Mouse (Mus musculus): ENCODE measurements around the gene Ankrd33b. TPM values are rescaled to one million over a fixed set of nuclear protein-coding genes. Genes with fewer than 3 reads are reported as not detected.

Gene Ankrd33b
- polyA plus RNA-seq, 1 experiment from 2014 or later: 0.86 TPM

DNA sequence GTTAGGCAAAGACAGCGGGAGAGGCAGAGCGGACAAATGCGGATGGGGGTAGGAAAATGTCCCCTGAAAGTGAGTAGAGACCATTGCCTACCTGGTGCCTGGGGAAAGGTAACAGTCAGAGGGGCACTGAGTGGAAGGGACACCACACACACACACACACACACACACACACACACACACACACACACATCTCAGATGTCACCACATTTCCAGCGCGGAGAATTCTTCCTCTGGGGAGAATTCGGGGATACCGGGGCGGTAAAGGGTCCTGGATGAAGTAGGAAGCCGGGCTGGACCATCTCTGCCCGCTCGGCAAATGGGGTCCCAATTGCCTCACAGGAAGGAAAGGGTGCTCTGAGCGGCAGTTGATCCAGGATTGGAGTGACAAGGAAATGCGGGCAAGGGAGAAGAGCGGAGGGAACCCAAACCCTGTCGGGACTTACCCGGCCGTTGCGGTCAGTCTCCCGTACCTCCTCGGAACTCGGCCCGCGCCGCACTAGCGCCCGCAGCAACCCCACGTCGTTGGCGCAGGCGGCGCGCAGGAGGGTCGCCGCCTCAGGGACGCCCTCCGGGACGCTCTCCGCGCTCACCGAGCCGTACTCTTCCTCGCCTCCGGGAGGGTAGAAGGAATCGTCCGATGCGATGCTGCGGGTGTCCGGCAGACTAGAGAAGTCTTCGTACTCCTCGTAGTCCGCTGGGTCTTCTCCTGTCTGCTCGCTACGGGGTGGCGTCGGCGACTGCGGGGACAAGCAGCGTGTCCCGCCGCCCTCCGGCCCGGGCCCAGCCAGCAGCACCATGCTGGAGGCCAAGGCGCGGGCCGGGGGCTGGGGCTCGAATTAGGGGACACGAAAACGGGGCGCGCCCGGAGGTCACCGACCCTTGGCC is 688 bp downstream of the Ankrd33b start:
- peak; percentile 41 for ATAC-seq
- Histone ChIP-seq H3K9ac (replicated peaks) (peak overlapping the region; percentile 64), H3K9me3 (no peaks in the 10 kb centered on the region), H3K27ac (no peak overlapping the region), H3K4me3 (replicated peaks) (peak overlapping the region; percentile 55), H3K4me2 (replicated peaks) (peak overlapping the region; percentile 100), H3K4me1 (replicated peaks) (peaks cover 34% of the 10 kb centered on the region), H3K36me3 (no peaks in the 10 kb centered on the region), H3K27me3 (peaks cover 80% of the 10 kb centered on the region)
- under 1% methylated on average over 72 of the region's 72 CpGs for WGBS

DNA sequence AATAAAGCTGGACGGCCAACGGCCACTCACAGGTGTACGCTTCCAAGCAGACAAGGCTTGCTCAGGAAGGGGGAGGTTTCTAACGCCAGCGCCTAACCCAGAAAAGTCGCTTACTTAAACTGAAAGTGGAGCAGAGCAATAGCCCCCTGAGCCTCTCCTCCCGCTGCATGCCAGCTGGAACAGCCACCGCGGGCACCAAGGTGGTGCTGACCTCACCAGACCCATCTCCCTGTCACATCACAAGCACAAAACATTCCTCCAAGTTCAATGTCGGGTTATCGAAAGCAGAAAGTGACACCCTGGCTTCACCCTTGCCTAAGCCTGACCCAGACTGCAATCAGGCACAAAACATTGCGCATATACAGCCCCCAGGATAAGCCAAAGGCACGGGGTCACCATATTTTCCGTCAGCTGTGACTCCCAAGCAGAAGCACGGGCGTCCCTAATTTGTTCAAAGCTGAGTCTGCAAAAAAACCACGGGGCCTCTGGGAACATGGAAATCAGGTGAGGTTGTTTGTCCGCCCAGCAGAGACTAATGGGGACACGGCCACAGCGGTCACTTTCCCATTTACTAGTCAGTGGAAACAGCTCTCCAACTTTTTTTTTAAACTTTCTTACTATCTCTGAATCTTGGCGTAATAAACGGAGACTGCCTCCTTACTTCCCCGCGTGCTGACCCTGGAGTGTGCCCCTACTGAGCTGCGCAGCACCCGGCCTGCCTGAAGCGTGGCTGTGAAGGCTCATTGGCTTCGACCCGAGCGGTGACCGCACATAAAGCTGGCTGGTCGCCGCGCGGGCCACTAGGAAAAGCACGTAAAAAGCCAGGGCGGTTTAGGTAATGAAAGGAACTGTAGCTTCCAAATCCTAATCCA is 1.6 kb downstream of the Ankrd33b start:
- Histone ChIP-seq H3K4me1 (replicated peaks) (peaks cover 34% of the 10 kb centered on the region), H3K4me3 (replicated peaks) (peak overlapping the region; percentile 55), H3K27me3 (peaks cover 76% of the 10 kb centered on the region), H3K4me2 (replicated peaks) (peak overlapping the region; percentile 100), H3K36me3 (no peaks in the 10 kb centered on the region), H3K9ac (replicated peaks) (no peak overlapping the region), H3K9me3 (no peaks in the 10 kb centered on the region), H3K27ac (no peak overlapping the region)
- 2% methylated on average over 37 of the region's 37 CpGs for WGBS
- ATAC-seq: 0 out of 2 replicates have a peak, but pooled peaks have one; percentile 34

DNA sequence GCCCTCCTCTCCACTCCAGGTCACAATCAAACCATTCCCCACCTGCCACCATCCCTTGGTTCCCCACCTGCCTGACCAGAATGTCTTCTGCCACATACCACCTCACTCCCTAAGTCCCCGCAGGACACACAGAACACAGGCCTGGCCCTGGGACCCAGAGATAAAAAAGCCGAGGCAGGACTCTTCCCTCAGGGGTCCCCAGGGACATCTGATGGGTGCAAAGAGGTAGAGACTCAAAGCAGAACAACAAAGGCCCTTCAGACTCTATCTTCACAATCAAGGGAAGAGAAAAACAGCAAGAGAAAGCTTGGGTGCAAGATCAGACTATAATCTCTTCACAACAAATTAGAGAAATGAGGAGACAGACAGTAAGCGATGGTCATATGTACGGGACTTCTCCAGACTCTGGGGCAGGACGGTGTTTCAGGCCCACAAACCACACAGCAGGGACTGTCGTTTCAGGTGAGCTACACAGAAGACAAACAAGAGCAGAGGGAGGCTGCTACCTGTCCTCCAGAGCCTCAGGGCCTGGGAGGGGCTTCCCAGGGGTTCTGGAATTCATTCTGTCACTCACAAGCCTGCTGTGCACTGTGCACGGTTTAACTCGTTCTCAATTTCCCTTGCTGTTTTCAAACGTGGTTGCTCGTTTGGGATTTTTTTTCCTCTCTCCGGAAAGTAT is 2.3 kb downstream of the Ankrd33b start:
- Histone ChIP-seq H3K4me3 (replicated peaks) (peak overlapping the region; percentile 55), H3K27me3 (peaks cover 71% of the 10 kb centered on the region), H3K9me3 (no peaks in the 10 kb centered on the region), H3K4me2 (replicated peaks) (peak overlapping the region; percentile 100), H3K36me3 (no peaks in the 10 kb centered on the region), H3K4me1 (replicated peaks) (peaks cover 34% of the 10 kb centered on the region), H3K9ac (replicated peaks) (no peak overlapping the region), H3K27ac (no peak overlapping the region)
- no peak for ATAC-seq
- WGBS: 18% methylated on average over 11 of the region's 11 CpGs

DNA sequence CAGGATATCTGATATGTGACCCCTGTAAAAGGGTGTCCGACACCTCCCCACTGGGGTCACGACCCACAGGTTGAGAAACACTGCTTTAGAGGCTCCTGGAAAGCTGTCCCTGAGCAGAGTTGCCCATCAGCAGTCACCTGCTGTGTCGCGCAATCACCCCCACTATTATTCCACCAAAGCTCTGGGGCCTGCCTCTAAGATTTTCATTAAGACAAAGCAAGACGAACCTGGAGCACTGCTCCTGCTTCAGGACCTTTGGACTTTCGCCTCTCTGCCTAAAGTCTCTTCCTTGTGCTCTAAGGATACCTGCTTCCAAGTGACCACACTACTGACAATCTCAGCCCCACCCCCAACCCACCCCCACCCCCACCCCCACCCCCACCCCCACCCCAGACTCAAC is 3.1 kb downstream of the Ankrd33b start:
- H3K4me2 ChIP-seq (replicated peaks): no peak overlapping the region
- no peaks in the 10 kb centered on the region for H3K9me3 ChIP-seq
- H3K9ac ChIP-seq (replicated peaks): no peak overlapping the region
- 61% methylated on average over 6 of the region's 6 CpGs for WGBS
- no peak for ATAC-seq
- H3K36me3 ChIP-seq: no peaks in the 10 kb centered on the region
- H3K27ac ChIP-seq: no peak overlapping the region
- no peak overlapping the region for H3K4me3 ChIP-seq (replicated peaks)
- H3K27me3 ChIP-seq: peaks cover 65% of the 10 kb centered on the region
- H3K4me1 ChIP-seq (replicated peaks): peaks cover 34% of the 10 kb centered on the region

DNA sequence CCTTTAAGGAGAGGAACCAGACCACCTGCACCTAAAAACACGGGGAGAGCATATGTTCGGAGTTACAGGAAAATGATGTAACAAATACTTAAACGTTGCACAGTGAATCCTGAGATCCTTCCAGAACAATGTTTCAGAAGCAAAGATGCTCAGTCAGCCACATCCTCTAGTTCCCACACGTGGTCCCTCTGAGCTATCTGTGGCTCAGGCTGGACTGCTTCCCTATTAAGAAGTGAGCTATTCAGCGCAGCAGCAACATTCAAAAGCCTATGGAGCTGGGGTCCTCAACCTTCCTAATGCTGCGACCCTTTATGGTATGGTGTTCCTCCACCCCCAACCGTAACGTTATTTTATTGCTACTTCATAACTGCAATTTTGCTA is 3.6 kb downstream of the Ankrd33b start:
- Histone ChIP-seq H3K4me3 (replicated peaks) (no peak overlapping the region), H3K27me3 (peaks cover 61% of the 10 kb centered on the region)

DNA sequence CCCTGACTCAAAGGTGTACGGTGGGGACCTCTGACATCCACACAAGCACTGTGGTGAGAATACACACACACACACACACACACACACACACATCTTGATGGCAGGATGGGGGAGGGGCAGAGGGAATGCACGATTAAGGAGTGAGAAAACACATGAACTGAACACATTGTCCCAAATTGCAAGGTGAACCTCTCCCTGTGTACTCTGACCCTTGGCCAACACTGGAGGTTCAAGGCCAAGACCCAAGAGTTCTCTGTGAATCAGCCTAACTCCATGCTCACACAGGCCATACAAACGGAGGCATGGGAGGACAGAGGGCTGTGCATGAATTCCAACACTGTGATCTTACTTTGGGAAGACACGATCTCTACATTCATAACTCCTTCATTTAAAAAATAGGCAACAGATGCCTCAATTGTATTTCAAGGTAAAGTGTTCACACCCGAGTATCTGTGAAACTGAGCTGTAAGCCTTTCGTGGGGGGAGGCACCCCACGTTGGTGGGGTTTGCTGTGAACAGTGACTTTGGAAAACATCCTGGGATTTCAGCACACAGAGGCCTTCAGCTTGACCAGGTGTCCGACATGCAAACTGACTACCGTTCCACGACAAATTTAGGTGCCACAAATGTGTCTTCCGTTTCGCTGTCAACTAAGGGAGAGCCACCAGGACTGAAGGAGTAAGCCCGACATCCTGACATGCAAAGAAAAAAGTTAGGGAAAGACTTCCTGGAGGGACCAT is 4.1 kb downstream of the Ankrd33b start:
- H3K27me3 ChIP-seq: peaks cover 56% of the 10 kb centered on the region

More for the DNA sequence above, 3.6 kb downstream of the Ankrd33b start:
- Histone ChIP-seq H3K9ac (replicated peaks) (no peak overlapping the region), H3K4me2 (replicated peaks) (no peak overlapping the region), H3K27ac (no peak overlapping the region), H3K4me1 (replicated peaks) (peaks cover 30% of the 10 kb centered on the region), H3K36me3 (no peaks in the 10 kb centered on the region), H3K9me3 (no peaks in the 10 kb centered on the region)
- ATAC-seq: no peak
- WGBS: 80% methylated on average over 8 of the region's 8 CpGs

DNA sequence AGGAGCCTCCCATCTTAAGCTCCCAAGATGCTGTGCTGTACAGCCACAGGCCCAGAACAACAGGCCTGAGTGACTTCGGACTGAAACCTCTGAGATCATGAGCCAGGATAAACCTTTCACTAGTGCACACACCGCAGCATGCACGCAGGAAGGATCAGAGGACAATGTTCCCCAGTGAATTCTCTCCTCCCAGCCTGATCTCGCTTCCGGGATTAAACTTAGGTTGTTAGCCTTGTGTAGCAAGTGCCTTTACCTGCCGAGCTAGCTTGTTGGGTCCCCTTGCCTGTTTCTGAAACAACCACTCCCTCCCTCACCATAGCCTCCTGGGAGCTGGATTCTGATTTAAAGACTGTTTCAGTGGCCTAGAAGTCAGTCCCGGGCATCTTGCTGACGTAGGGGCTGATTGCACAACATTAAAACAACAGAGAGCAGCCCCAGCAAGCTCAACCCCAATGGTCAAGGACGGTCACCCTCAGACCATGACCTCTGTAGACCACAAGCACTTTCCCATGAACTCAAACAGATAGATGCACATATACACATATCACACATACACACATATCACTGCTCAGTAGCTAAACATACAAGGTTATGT is 6.2 kb downstream of the Ankrd33b start:
- peaks cover 9% of the 10 kb centered on the region for H3K4me1 ChIP-seq (replicated peaks)
- ATAC-seq: no peak
- no peaks in the 10 kb centered on the region for H3K36me3 ChIP-seq
- no peak overlapping the region for H3K9ac ChIP-seq (replicated peaks)
- H3K4me2 ChIP-seq (replicated peaks): no peak overlapping the region
- no peaks in the 10 kb centered on the region for H3K9me3 ChIP-seq
- no peak overlapping the region for H3K27ac ChIP-seq
- no peak overlapping the region for H3K4me3 ChIP-seq (replicated peaks)
- H3K27me3 ChIP-seq: peaks cover 35% of the 10 kb centered on the region
- 87% methylated on average over 9 of the region's 9 CpGs for WGBS

More for the DNA sequence above, 4.1 kb downstream of the Ankrd33b start:
- ATAC-seq: no peak
- H3K27ac ChIP-seq: no peak overlapping the region
- H3K4me1 ChIP-seq (replicated peaks): peaks cover 28% of the 10 kb centered on the region
- H3K4me3 ChIP-seq (replicated peaks): no peak overlapping the region
- no peak overlapping the region for H3K4me2 ChIP-seq (replicated peaks)
- WGBS: 86% methylated on average over 13 of the region's 13 CpGs
- no peak overlapping the region for H3K9ac ChIP-seq (replicated peaks)
- no peaks in the 10 kb centered on the region for H3K36me3 ChIP-seq
- no peaks in the 10 kb centered on the region for H3K9me3 ChIP-seq

DNA sequence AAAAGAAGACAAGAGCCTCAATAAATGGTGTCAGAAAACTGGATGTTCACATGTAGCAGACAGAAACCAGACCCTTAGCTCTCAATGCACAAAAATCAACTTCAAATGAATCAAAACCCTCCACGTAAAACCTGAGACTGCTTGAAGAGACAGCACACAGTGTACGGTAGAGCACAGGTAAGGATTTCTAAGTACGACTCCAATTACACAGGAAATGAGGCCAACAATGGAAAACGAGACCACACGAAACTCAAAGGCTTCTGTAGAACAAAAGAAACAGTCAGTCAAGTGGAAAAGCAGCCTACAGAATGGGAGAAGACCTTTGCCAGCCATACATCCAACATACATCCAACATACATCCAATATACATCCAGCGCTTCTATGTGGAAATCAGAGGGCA is 6.9 kb downstream of the Ankrd33b start:
- H3K4me1 ChIP-seq (replicated peaks): peaks cover under 1% of the 10 kb centered on the region; the same call in 1 of the 2 replicates
- H3K9ac ChIP-seq (replicated peaks): no peak overlapping the region
- 76% methylated on average over 6 of the region's 6 CpGs for WGBS
- H3K36me3 ChIP-seq: no peaks in the 10 kb centered on the region
- H3K9me3 ChIP-seq: no peaks in the 10 kb centered on the region
- no peak overlapping the region for H3K27ac ChIP-seq
- peaks cover 27% of the 10 kb centered on the region for H3K27me3 ChIP-seq
- no peak overlapping the region for H3K4me3 ChIP-seq (replicated peaks)
- no peak for ATAC-seq
- H3K4me2 ChIP-seq (replicated peaks): no peak overlapping the region

DNA sequence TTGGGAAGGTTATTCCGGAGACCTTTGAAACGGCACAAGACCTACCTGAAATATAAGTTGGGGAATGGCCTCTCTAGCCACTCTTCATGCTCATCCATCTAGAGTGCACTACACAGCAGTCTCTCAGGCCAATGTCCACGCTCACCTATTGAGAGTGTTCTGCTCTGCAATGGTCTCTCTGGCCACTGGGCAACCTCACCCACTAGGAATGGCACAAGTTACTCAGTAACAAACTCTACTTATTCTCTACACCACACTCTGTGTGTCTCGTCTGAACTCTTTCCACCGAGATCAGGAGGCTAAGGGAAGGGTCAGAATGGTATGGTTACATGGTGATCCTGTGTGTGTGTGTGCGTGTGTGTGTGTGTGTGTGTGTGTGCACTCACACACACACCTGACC is 7.7 kb downstream of the Ankrd33b start:
- Histone ChIP-seq H3K27ac (no peak overlapping the region), H3K9ac (replicated peaks) (no peak overlapping the region), H3K4me3 (replicated peaks) (no peak overlapping the region), H3K4me1 (replicated peaks) (no peaks in the 10 kb centered on the region), H3K36me3 (no peaks in the 10 kb centered on the region), H3K27me3 (peaks cover 20% of the 10 kb centered on the region), H3K4me2 (replicated peaks) (no peak overlapping the region), H3K9me3 (no peaks in the 10 kb centered on the region)
- no peak for ATAC-seq
- WGBS: 93% methylated on average over 6 of the region's 6 CpGs

DNA sequence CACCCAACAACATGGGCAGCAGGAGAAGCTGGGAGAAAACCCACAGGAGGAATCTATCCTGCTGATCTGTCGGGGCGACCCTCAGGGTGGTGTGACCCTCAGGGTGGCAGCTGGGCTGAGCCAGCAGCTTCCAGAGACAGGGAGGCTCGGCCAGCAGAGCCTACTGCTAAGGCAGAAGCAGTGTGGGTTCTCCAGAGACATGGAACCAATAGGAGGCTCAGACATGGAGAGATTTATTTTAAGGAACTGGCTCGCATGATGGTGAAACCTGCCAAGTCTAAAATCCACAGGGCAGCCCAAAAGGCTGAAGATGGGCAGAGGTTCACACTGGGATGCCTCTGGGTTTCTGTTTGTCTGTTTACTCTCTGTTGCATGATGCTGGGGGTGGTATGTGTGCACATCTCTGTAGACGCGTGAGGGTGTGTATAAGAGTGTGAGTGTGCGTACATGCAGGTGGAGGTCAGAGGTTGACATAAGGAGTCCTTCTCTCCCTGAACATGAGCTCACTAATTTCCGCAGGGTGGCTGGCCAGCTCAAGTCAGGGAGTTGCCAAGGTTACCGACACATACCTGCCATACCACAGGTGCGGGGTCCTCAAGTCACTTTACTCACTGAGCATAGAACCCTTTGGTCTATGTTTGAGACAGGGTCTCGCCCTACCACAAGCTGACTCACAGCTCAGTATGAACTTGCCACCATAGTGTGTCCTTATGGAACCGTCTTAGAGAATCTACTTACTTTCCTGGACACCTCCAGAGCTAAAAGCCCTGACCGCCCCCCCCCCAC is 14.8 kb downstream of the Ankrd33b start:
- Histone ChIP-seq H3K9me3 (no peaks in the 10 kb centered on the region), H3K9ac (replicated peaks) (no peak overlapping the region), H3K4me1 (replicated peaks) (no peaks in the 10 kb centered on the region), H3K4me2 (replicated peaks) (no peak overlapping the region), H3K4me3 (replicated peaks) (no peak overlapping the region), H3K27me3 (no peaks in the 10 kb centered on the region), H3K27ac (no peak overlapping the region), H3K36me3 (no peaks in the 10 kb centered on the region)
- WGBS: 89% methylated on average over 13 of the region's 13 CpGs
- ATAC-seq: peak; percentile 43; the same call in 1 of the 2 replicates
